Mouse (Mus musculus) c-Kit-positive CD71-positive TER-119-negative erythroid progenitor cells, embryonic 14.5 days (primary cell): ENCODE results near the gene Slc25a10.

Experiments
- DNase-seq: peaks from one replicate; pipeline ENCODE4 v3.0.0-alpha.2; 2013; ENCODE audit warnings: low read depth

Slc25a10 gene

GRCm38 (mm10) chr11:120484265-120484981, 7.2 kb upstream of the Slc25a10 start, which contains the start of gene Mrpl12:
Gene Mrpl12 (plus strand): TSS chr11:120484613.
- DNase-seq = peak; percentile 93

GRCm38 (mm10) chr11:120485251-120485650, 6.4 kb upstream of the Slc25a10 start:
- DNase-seq = no peak

GRCm38 (mm10) chr11:120488516-120488915, 3.1 kb upstream of the Slc25a10 start:
- no peak for DNase-seq

- peak; percentile 81 for DNase-seq
Measured at GRCm38 (mm10) chr11:120489054-120489761, 2.4 kb upstream of the Slc25a10 start.

GRCm38 (mm10) chr11:120490291-120491046, 1.2 kb upstream of the Slc25a10 start:
- no peak for DNase-seq

- peak; percentile 54 for DNase-seq
Measured at GRCm38 (mm10) chr11:120492024-120492877, 611 bp downstream of the Slc25a10 start.

- no peak for DNase-seq
Measured at GRCm38 (mm10) chr11:120492878-120493203, 1.2 kb downstream of the Slc25a10 start.

- DNase-seq = no peak
Measured at GRCm38 (mm10) chr11:120493351-120493750, 1.7 kb downstream of the Slc25a10 start.

- DNase-seq = no peak
Measured at GRCm38 (mm10) chr11:120493911-120494310, 2.3 kb downstream of the Slc25a10 start.

- no peak for DNase-seq
Measured at GRCm38 (mm10) chr11:120497436-120497835, 5.8 kb downstream of the Slc25a10 start.

- no peak for DNase-seq
Measured at GRCm38 (mm10) chr11:120498226-120498625, 6.6 kb downstream of the Slc25a10 start.

- DNase-seq = no peak
Measured at GRCm38 (mm10) chr11:120498891-120499290, 7.3 kb downstream of the Slc25a10 start.

- DNase-seq = no peak
Measured at GRCm38 (mm10) chr11:120499894-120500293, 8.3 kb downstream of the Slc25a10 start.

GRCm38 (mm10) chr11:120500357-120500756, 8.7 kb downstream of the Slc25a10 start:
- no peak for DNase-seq

GRCm38 (mm10) chr11:120501018-120501417, 9.4 kb downstream of the Slc25a10 start:
- no peak for DNase-seq

- no peak for DNase-seq
Measured at GRCm38 (mm10) chr11:120501701-120502100, 10.1 kb downstream of the Slc25a10 start.

- no peak for DNase-seq
Measured at GRCm38 (mm10) chr11:120505661-120506060, 14.0 kb downstream of the Slc25a10 start.

- no peak for DNase-seq
Measured at GRCm38 (mm10) chr11:120506899-120507298, 15.3 kb downstream of the Slc25a10 start.

GRCm38 (mm10) chr11:120507611-120508289, 16.1 kb downstream of the Slc25a10 start:
- no peak for DNase-seq

- no peak for DNase-seq
Measured at GRCm38 (mm10) chr11:120508290-120508870, 16.7 kb downstream of the Slc25a10 start.

GRCm38 (mm10) chr11:120509940-120510339, 18.3 kb downstream of the Slc25a10 start:
- DNase-seq = no peak
